ENCODE assay signal across 9 mouse cellular contexts in genomic region chr7:68365711-68366110, GRCm38 (mm10).
A peak's percentile ranks its signal among the peaks of the same experiment; 100 is the strongest.
DNase-seq lines count a peak whose midpoint lies in the region; TF ChIP-seq lines count a peak whose summit lies in the region.
"Had no signal": no experiment of that assay in that cellular context is flagged by ENCODE, and none has a peak within 500 bp of the region (broad histone marks: within the 10 kb centered on the region; RNA-seq: fewer than 3 reads in every experiment).

No protein-coding gene starts in this region.

- TF ChIP-seq EP300 in heart, adult 2 months (IDR thresholded peaks at IDR 0.05; ENCODE audit: insufficient read depth, low read depth, low read length): no peak

- no peak overlapping the region for H3K27ac ChIP-seq in heart, adult 2 months
- H3K27ac ChIP-seq in heart, embryonic 10.5 days: no peak overlapping the region

- no peak for TF ChIP-seq POLR2A in heart, adult 2 months (IDR thresholded peaks at IDR 0.05; ENCODE audit: insufficient read depth, low read depth, low read length)

- H3K9ac ChIP-seq in heart, adult 2 months (ENCODE audit: low read depth, low read length): no peak overlapping the region

- DNase-seq in heart, adult 2 months: peak; percentile 34 to 51
- no peak for DNase-seq in heart, embryonic 10.5 days (ENCODE audit: low spot score)
- DNase-seq in cerebellum, postnatal 14 days: peak; percentile 83 to 88
- DNase-seq in heart, postnatal 10 days: peak; percentile 60 to 61
- peak; percentile 52 for DNase-seq in ovary, postnatal 36 days (ENCODE audit: low spot score)
- DNase-seq in thymus, postnatal 36 days: no peak
- DNase-seq in frontal cortex, postnatal 10 days (ENCODE audit: low spot score in 2 of 2): no peak
- DNase-seq: thymus, postnatal 4 days had no signal

- 33% methylated on average over 9 of the region's 9 CpGs for WGBS in heart, adult 2 months
- 82% methylated on average over 9 of the region's 9 CpGs for WGBS in heart, embryonic 10.5 days

- H3K27me3 ChIP-seq in heart, adult 2 months (ENCODE audit: control insufficient read depth, insufficient read depth, low read length): no peaks in the 10 kb centered on the region
- H3K27me3 ChIP-seq in heart, embryonic 10.5 days (ENCODE audit: insufficient read depth, poor library complexity, severe bottlenecking): peaks cover 16% of the 10 kb centered on the region; the same call in 1 of the 2 replicates
- H3K27me3 ChIP-seq: Patski had no signal

- H3K36me3 ChIP-seq in heart, adult 2 months (ENCODE audit: control insufficient read depth, insufficient read depth, low read length): no peaks in the 10 kb centered on the region
- no peaks in the 10 kb centered on the region for H3K36me3 ChIP-seq in heart, embryonic 10.5 days

- H3K4me1 ChIP-seq in heart, adult 2 months (ENCODE audit: control insufficient read depth, insufficient read depth, low read length): no peaks in the 10 kb centered on the region
- 0 out of 2 replicates have a peak, but pooled peaks cover 4% of the 10 kb centered on the region for H3K4me1 ChIP-seq in heart, embryonic 10.5 days

- intact Hi-C loops in heart, adult 2 months (cut with DNase I): no loop called here
- intact Hi-C loops in heart, postnatal 10 days (cut with DNase I): no loop called here

- no peak overlapping the region for H3K4me3 ChIP-seq in heart, adult 2 months
- H3K4me3 ChIP-seq in heart, embryonic 10.5 days: no peak overlapping the region

- no peaks in the 10 kb centered on the region for H3K79me2 ChIP-seq in heart, adult 2 months (replicated peaks; ENCODE audit: control insufficient read depth, insufficient read depth, low read length)

- H3K9me3 ChIP-seq in heart, embryonic 10.5 days: no peaks in the 10 kb centered on the region

- no peak for TF ChIP-seq CTCF in heart, adult 2 months (IDR thresholded peaks at IDR 0.05)

Comparison
In these comparisons a context has a peak if more than half of its experiments do, and no peak if none do; other contexts are left out.
1. DNase-seq: peak in heart, adult 2 months (2 of 2), cerebellum, postnatal 14 days (2 of 2), heart, postnatal 10 days (2 of 2) and ovary, postnatal 36 days (single experiment); none in heart, embryonic 10.5 days (single experiment), thymus, postnatal 36 days (0 of 2) and frontal cortex, postnatal 10 days (0 of 2).